In the genomic region with DNA sequence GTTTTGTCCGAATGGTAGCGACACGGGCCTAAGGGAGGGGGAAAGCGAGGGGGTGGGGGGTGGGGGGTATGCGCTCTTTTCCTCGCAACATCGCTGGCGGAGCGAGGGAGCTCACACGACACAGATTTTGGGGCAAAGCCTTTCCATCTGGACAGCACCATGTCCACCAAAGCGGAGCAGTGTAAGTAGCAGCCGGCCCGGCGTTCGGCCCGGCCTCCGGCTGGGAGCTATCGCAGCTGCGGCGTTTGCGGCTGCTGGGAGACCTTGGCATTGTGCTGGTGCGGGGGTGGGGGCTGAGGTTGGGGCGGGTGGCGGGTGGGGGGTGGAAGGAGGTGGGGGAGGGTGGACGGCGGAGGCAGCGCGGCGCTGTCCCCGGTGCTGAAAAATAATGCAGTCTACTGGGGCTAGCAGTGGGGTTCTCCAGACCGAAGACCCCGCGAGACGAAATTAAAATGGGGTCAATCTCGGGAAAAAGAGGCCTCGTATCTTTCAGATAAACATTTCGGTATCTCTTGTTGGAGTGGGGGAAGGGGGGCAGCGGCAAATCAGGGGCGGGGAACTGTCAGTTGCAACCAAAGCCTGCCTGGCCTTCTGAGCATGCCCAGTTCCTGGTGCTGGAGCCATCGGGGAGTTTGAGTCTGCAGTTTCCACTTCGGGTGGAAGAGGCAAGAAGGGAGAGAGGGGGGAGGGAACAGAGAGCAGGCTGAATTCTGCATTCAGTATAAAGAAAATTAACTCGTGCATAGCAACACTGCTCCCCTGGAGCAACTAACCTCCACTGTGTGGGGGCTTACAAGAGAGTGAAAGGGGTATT, we compare ENCODE assay signal across 8 mouse cellular contexts. TPM values are rescaled to one million over a fixed set of nuclear protein-coding genes. Genes with fewer than 3 reads are reported as not detected.
DNase-seq lines count a peak whose midpoint lies in the region; ATAC-seq and TF ChIP-seq lines count a peak whose summit lies in the region.

No protein-coding gene starts in this region.

- TF ChIP-seq CTCF in heart, postnatal 0 days (IDR thresholded peaks at IDR 0.05; ENCODE audit: low read depth), result no peak
- no peak for TF ChIP-seq CTCF in liver, embryonic 14.5 days (IDR thresholded peaks at IDR 0.05; ENCODE audit: low read depth)
- no peak for TF ChIP-seq CTCF in olfactory bulb, adult 2 months (IDR thresholded peaks at IDR 0.05; ENCODE audit: insufficient read depth, low read depth, low read length)

- peak; percentile 55 for DNase-seq in urinary bladder, postnatal 14 days (ENCODE audit: low spot score)
- DNase-seq in urinary bladder, adult 2 months (ENCODE audit: low spot score), result no peak
- peak; percentile 84 for DNase-seq in embryonic facial prominence, embryonic 10.5 days (ENCODE audit: low spot score)
- peak; percentile 18 for DNase-seq in heart, postnatal 0 days (ENCODE audit: low spot score)
- peak; percentile 80 to 86 for DNase-seq in layer of hippocampus, adult 18-20 months (ENCODE audit: low spot score in 2 of 2)
- DNase-seq in liver, embryonic 14.5 days (ENCODE audit: low read depth in 3 of 3, low spot score in 3 of 3), result no peak
- no peak for DNase-seq in spleen, adult 18-20 months

- ATAC-seq in heart, postnatal 0 days (ENCODE audit: insufficient read depth, low read depth), result peak; percentile 70; the same call in 1 of the 2 replicates
- ATAC-seq in liver, embryonic 14.5 days (ENCODE audit: insufficient read depth), result no peak

- no peaks in the 10 kb centered on the region for H3K9me3 ChIP-seq in embryonic facial prominence, embryonic 10.5 days
- no peaks in the 10 kb centered on the region for H3K9me3 ChIP-seq in heart, postnatal 0 days (replicated peaks; ENCODE audit: control insufficient read depth, low read length)
- no peaks in the 10 kb centered on the region for H3K9me3 ChIP-seq in liver, embryonic 14.5 days (ENCODE audit: control insufficient read depth, low read length)

- no peak for TF ChIP-seq EP300 in heart, postnatal 0 days (IDR thresholded peaks at IDR 0.05; ENCODE audit: low read depth)
- no peak for TF ChIP-seq EP300 in liver, embryonic 14.5 days (IDR thresholded peaks at IDR 0.05; ENCODE audit: low read depth)

- peak overlapping the region; percentile 89 for H3K4me2 ChIP-seq in heart, postnatal 0 days (ENCODE audit: low read depth, low read length)
- H3K4me2 ChIP-seq in liver, embryonic 14.5 days (ENCODE audit: low read depth), result peak overlapping the region; percentile 60

- H3K4me1 ChIP-seq in embryonic facial prominence, embryonic 10.5 days, result peaks cover 19% of the 10 kb centered on the region
- H3K4me1 ChIP-seq in heart, postnatal 0 days (ENCODE audit: control insufficient read depth, insufficient read depth), result peaks cover 16% of the 10 kb centered on the region; the same call in 1 of the 2 replicates
- H3K4me1 ChIP-seq in liver, embryonic 14.5 days (replicated peaks; ENCODE audit: control insufficient read depth in 2 of 2, insufficient read depth in 2 of 2, low read length in 1 of 2), result no peaks in the 10 kb centered on the region
- H3K4me1 ChIP-seq in olfactory bulb, adult 2 months (ENCODE audit: control insufficient read depth, insufficient read depth, low read length), result peaks cover 2% of the 10 kb centered on the region; the same call in 1 of the 2 replicates

- WGBS in embryonic facial prominence, embryonic 10.5 days, result under 1% methylated on average over 42 of the region's 42 CpGs
- 1% methylated on average over 42 of the region's 42 CpGs for WGBS in heart, postnatal 0 days
- WGBS in liver, embryonic 14.5 days (ENCODE audit: insufficient replicate concordance), result 1% methylated on average over 42 of the region's 42 CpGs
- WGBS in olfactory bulb, adult 2 months, result under 1% methylated on average over 41 of the region's 42 CpGs

- H3K27me3 ChIP-seq in embryonic facial prominence, embryonic 10.5 days (replicated peaks; ENCODE audit: low read depth, poor library complexity, severe bottlenecking), result peaks cover 31% of the 10 kb centered on the region
- peaks cover 14% of the 10 kb centered on the region for H3K27me3 ChIP-seq in heart, postnatal 0 days (ENCODE audit: control insufficient read depth, insufficient read depth, low read length)
- H3K27me3 ChIP-seq in liver, embryonic 14.5 days (ENCODE audit: control insufficient read depth, insufficient read depth, low read length), result peaks cover 11% of the 10 kb centered on the region

- TF ChIP-seq POLR2A in olfactory bulb, adult 2 months (IDR thresholded peaks at IDR 0.05; ENCODE audit: insufficient read depth, low read depth, low read length), result no peak; the same call in 1 of the 2 replicates

- H3K36me3 ChIP-seq in embryonic facial prominence, embryonic 10.5 days (replicated peaks), result no peaks in the 10 kb centered on the region
- H3K36me3 ChIP-seq in heart, postnatal 0 days (replicated peaks; ENCODE audit: control insufficient read depth, insufficient read depth, low read length), result no peaks in the 10 kb centered on the region
- no peaks in the 10 kb centered on the region for H3K36me3 ChIP-seq in liver, embryonic 14.5 days (replicated peaks; ENCODE audit: control insufficient read depth, insufficient read depth, low read depth)

- H3K9ac ChIP-seq in heart, postnatal 0 days (replicated peaks; ENCODE audit: low read depth, low read length), result no peak overlapping the region
- no peak overlapping the region for H3K9ac ChIP-seq in liver, embryonic 14.5 days (replicated peaks)

- H3K27ac ChIP-seq in embryonic facial prominence, embryonic 10.5 days (replicated peaks), result no peak overlapping the region
- H3K27ac ChIP-seq in heart, postnatal 0 days (ENCODE audit: low read depth), result no peak overlapping the region
- no peak overlapping the region for H3K27ac ChIP-seq in liver, embryonic 14.5 days
- H3K27ac ChIP-seq in olfactory bulb, adult 2 months (ENCODE audit: insufficient read depth, low read depth, low read length), result peak overlapping the region; percentile 96

- H3K4me3 ChIP-seq in embryonic facial prominence, embryonic 10.5 days, result peak overlapping the region; percentile 69
- peak overlapping the region; percentile 51 for H3K4me3 ChIP-seq in heart, postnatal 0 days (ENCODE audit: low read depth, low read length)
- peak overlapping the region; percentile 41 to 42; a peak in 3 of 4 replicates for H3K4me3 ChIP-seq in liver, embryonic 14.5 days (ENCODE audit: insufficient read depth in 1 of 2, low read depth in 2 of 2, low read length in 2 of 2)
- H3K4me3 ChIP-seq in olfactory bulb, adult 2 months (ENCODE audit: insufficient read depth, low read depth, low read length), result peak overlapping the region; percentile 86

RNA-seq across cellular contexts. Expression of a gene that starts 0.9 kb away (rescaled TPM):
- 0.12 and 0.14 TPM in 2 replicates for polyA plus RNA-seq in urinary bladder, adult 2 months (2012; rRNA removed)
- polyA plus RNA-seq in embryonic facial prominence, embryonic 10.5 days (2016; fragmentation: Nextera tagmentation; extraction: Ambion mirVana), result 0.33 and 0.57 TPM in 2 replicates
- total RNA-seq in heart, postnatal 0 days (2014; rRNA removed; ENCODE audit: low replicate concordance), result 0.19 TPM in 1 of 2 replicates, not detected in the other
- polyA plus RNA-seq in heart, postnatal 0 days (2015; fragmentation: Nextera tagmentation; extraction: Ambion mirVana), result 0.04 and 0.07 TPM in 2 replicates
- total RNA-seq in layer of hippocampus, adult 18-20 months (2021), result 10 to 100 TPM; 49.3 to 49.6 TPM
- 0.12 and 0.22 TPM in 2 replicates for polyA plus RNA-seq in liver, embryonic 14.5 days (2012; rRNA removed)
- 0.04 TPM in 1 of 2 replicates, not detected in the other for polyA plus RNA-seq in liver, embryonic 14.5 days (2014; fragmentation: Nextera tagmentation; extraction: Ambion mirVana)
- polyA plus RNA-seq in olfactory bulb, adult 2 months (2012; ENCODE audit: insufficient read depth, insufficient read length, low replicate concordance, missing spikeins), result not detected in 2 replicates

RNA-seq across cellular contexts. Expression of a gene that starts 50.5 kb away (rescaled TPM):
- not detected in 2 replicates for polyA plus RNA-seq in urinary bladder, adult 2 months (2012; rRNA removed)
- polyA plus RNA-seq in embryonic facial prominence, embryonic 10.5 days (2016; fragmentation: Nextera tagmentation; extraction: Ambion mirVana), result not detected in 2 replicates
- not detected in 2 replicates for total RNA-seq in heart, postnatal 0 days (2014; rRNA removed; ENCODE audit: low replicate concordance)
- polyA plus RNA-seq in heart, postnatal 0 days (2015; fragmentation: Nextera tagmentation; extraction: Ambion mirVana), result not detected in 2 replicates
- total RNA-seq in layer of hippocampus, adult 18-20 months (2021), result not detected
- not detected in 2 replicates for polyA plus RNA-seq in liver, embryonic 14.5 days (2012; rRNA removed)
- not detected in 2 replicates for polyA plus RNA-seq in liver, embryonic 14.5 days (2014; fragmentation: Nextera tagmentation; extraction: Ambion mirVana)
- not detected in 2 replicates for polyA plus RNA-seq in olfactory bulb, adult 2 months (2012; ENCODE audit: insufficient read depth, insufficient read length, low replicate concordance, missing spikeins)

Comparison
In these comparisons a context has a peak if more than half of its experiments do, and no peak if none do; other contexts are left out.
1. DNase-seq: peak in urinary bladder, postnatal 14 days (single experiment), embryonic facial prominence, embryonic 10.5 days (single experiment), heart, postnatal 0 days (single experiment) and layer of hippocampus, adult 18-20 months (2 of 2); none in urinary bladder, adult 2 months (single experiment), liver, embryonic 14.5 days (0 of 3) and spleen, adult 18-20 months (0 of 2).
2. Peak in every context shown above with its lines, with median percentiles within 50 percentile points of each other: H3K4me3 ChIP-seq.